Mouse (Mus musculus): ENCODE results near the gene Sik3. TPM values are rescaled to one million over a fixed set of nuclear protein-coding genes. Genes with fewer than 3 reads are reported as not detected.

Sik3 gene
- polyA plus RNA-seq, 1 experiment from 2014 or later, result 9.6 TPM

DNA sequence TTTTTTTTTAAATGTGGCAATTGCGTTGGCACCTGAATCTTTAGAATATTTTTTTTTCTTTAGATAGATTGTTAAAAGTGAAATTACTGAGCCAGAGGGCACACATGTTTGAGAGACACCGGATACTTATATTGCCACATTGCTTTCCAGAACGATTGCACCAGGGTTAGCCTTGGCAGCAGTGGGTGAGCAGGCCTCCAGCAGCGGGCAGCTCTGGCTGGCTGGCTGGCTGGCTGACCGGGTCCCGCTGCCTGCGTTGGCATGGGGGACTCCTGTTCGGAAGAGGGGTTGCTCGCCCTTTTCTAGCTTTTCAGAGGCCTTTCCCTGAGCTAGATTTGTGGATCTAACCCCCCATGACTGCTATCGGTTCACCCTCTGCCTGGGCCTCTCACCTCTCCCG is 11.0 kb downstream of the Sik3 start:
- H3K4me1 ChIP-seq (ENCODE audit: control insufficient read depth, insufficient read depth, low read length), result no peaks in the 10 kb centered on the region
- no peak overlapping the region for H3K27ac ChIP-seq (ENCODE audit: low read length)
- no peak overlapping the region for H3K4me3 ChIP-seq (ENCODE audit: low read depth, low read length)
- no peak overlapping the region for H3K9ac ChIP-seq (replicated peaks; ENCODE audit: low read depth, low read length)
- WGBS, result 93% methylated on average over 11 of the region's 11 CpGs
- no peaks in the 10 kb centered on the region for H3K36me3 ChIP-seq (ENCODE audit: control insufficient read depth, insufficient read depth, low read length)
- ATAC-seq (ENCODE audit: insufficient number of reproducible peaks, insufficient read depth, low FRiP score, low read depth), result no peak
- no peaks in the 10 kb centered on the region for H3K27me3 ChIP-seq (ENCODE audit: control insufficient read depth, insufficient read depth, low read length)
- no peaks in the 10 kb centered on the region for H3K9me3 ChIP-seq (ENCODE audit: control insufficient read depth, low read depth, low read length)
- H3K4me2 ChIP-seq (replicated peaks; ENCODE audit: low read depth, low read length), result no peak overlapping the region

DNA sequence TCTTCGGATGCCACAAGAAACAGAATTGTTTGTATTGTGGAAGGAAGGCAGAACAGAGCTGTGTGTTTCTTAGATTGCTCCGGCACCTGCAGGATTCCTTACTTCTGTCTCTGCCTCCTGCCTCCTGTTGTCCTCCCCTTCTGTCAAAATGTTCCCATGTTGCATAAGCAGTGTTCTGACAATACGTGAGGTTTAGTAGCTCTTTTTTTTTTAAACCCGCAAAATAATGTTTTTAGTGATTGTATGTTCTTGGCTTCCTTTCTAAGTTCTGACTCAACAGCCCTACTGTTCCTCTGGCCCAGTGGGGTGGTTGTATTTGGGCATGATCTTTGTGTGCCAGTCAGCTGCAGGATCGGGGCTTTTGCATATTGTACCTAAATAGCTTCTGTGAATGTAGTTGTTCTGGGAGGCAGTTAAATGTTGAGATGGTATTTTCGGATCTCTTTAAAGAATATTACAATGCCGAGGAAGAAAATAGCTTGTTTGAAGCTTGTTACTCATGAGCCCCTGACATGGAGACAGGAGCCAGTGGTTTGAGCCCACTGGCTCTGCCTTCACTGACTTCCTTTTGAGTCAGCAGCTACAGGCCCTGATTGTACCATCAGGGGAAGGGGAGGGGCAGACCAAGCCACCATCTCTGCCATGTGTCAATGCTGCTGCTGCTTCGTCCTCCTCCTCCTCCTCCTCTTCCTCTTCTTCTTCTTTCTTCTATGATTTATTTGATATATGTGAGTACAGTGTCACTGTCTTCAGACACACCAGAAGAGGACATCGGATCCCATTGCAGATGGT is 13.6 kb downstream of the Sik3 start:
- ATAC-seq (ENCODE audit: insufficient number of reproducible peaks, insufficient read depth, low FRiP score, low read depth), result no peak
- Histone ChIP-seq H3K27ac (ENCODE audit: low read length) (no peak overlapping the region), H3K4me2 (replicated peaks; ENCODE audit: low read depth, low read length) (no peak overlapping the region), H3K4me1 (ENCODE audit: control insufficient read depth, insufficient read depth, low read length) (peaks cover 5% of the 10 kb centered on the region), H3K9me3 (ENCODE audit: control insufficient read depth, low read depth, low read length) (no peaks in the 10 kb centered on the region), H3K4me3 (ENCODE audit: low read depth, low read length) (no peak overlapping the region), H3K9ac (replicated peaks; ENCODE audit: low read depth, low read length) (no peak overlapping the region), H3K27me3 (ENCODE audit: control insufficient read depth, insufficient read depth, low read length) (no peaks in the 10 kb centered on the region), H3K36me3 (ENCODE audit: control insufficient read depth, insufficient read depth, low read length) (no peaks in the 10 kb centered on the region)
- 91% methylated on average over 9 of the region's 9 CpGs for WGBS

DNA sequence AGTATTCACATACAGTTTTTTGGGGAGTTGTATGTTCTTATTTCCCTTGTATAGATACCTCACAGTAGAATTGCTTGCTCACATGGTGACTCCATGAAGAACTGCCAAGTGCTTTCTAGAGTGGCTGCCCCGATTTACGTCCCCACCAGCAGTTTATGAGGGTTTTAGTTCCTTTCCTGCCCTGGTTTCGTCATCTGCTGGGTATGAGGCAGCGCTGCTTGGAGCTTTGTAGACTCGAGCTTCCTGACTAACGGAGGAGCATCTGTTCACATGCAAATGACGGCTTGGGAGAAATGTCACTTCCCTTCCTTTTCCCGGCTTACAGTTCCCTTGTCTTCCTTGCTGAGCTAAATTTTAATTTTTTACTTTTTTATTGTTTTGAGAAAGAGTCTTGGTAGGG is 15.4 kb downstream of the Sik3 start:
- H3K9me3 ChIP-seq (ENCODE audit: control insufficient read depth, low read depth, low read length), result no peaks in the 10 kb centered on the region
- H3K4me3 ChIP-seq (ENCODE audit: low read depth, low read length), result no peak overlapping the region
- H3K27me3 ChIP-seq (ENCODE audit: control insufficient read depth, insufficient read depth, low read length), result no peaks in the 10 kb centered on the region
- no peak overlapping the region for H3K27ac ChIP-seq (ENCODE audit: low read length)
- no peaks in the 10 kb centered on the region for H3K36me3 ChIP-seq (ENCODE audit: control insufficient read depth, insufficient read depth, low read length)
- ATAC-seq (ENCODE audit: insufficient number of reproducible peaks, insufficient read depth, low FRiP score, low read depth), result no peak
- H3K4me2 ChIP-seq (replicated peaks; ENCODE audit: low read depth, low read length), result no peak overlapping the region
- WGBS, result 63% methylated on average over 8 of the region's 8 CpGs
- H3K4me1 ChIP-seq (ENCODE audit: control insufficient read depth, insufficient read depth, low read length), result peaks cover 11% of the 10 kb centered on the region
- no peak overlapping the region for H3K9ac ChIP-seq (replicated peaks; ENCODE audit: low read depth, low read length)

DNA sequence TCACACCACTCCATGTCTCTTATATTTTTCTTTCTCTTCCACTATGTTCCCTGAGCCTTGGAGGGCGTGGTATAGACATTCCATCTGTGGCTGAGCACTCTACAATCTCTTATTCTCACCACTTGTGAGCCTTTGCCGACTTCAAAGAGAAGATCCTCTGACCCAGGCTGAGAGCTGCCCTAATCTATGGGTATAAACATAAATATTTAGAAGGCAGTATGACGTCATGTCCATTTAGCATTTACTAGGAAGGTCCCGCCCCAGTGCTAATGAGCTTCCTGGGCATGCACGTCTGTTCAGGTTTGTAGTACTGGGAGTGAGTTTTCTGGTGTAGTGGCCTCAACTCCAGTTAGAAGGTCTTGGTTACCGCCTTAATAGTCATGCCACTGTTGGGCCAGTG is 16.9 kb downstream of the Sik3 start:
- Histone ChIP-seq H3K27me3 (ENCODE audit: control insufficient read depth, insufficient read depth, low read length) (no peaks in the 10 kb centered on the region), H3K4me2 (replicated peaks; ENCODE audit: low read depth, low read length) (no peak overlapping the region), H3K36me3 (ENCODE audit: control insufficient read depth, insufficient read depth, low read length) (no peaks in the 10 kb centered on the region), H3K9ac (replicated peaks; ENCODE audit: low read depth, low read length) (no peak overlapping the region), H3K27ac (ENCODE audit: low read length) (no peak overlapping the region), H3K4me1 (ENCODE audit: control insufficient read depth, insufficient read depth, low read length) (peaks cover 11% of the 10 kb centered on the region), H3K4me3 (ENCODE audit: low read depth, low read length) (no peak overlapping the region), H3K9me3 (ENCODE audit: control insufficient read depth, low read depth, low read length) (no peaks in the 10 kb centered on the region)
- WGBS, result 58% methylated on average over 6 of the region's 6 CpGs
- ATAC-seq (ENCODE audit: insufficient number of reproducible peaks, insufficient read depth, low FRiP score, low read depth), result no peak

DNA sequence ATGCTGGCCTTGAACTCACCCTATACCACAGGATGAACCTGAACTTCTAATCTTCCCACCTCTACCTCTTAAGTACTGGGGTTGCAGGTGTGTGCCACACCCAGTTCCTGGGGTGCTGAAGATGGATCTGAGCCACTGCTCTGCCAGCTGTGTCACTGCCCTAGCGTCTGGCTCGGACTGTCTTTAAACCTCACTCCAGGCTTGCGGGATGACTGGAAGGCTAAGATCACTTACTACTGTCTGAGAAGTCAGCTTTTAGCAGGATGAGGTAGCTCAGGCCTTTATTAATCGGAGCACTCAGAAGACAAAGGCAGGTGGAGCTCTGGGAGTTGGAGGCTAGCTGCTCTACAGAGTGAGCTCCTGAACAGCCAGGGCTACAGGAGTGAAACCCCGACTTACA is 17.6 kb downstream of the Sik3 start:
- H3K27ac ChIP-seq (ENCODE audit: low read length), result no peak overlapping the region
- no peaks in the 10 kb centered on the region for H3K27me3 ChIP-seq (ENCODE audit: control insufficient read depth, insufficient read depth, low read length)
- no peaks in the 10 kb centered on the region for H3K9me3 ChIP-seq (ENCODE audit: control insufficient read depth, low read depth, low read length)
- no peak for ATAC-seq (ENCODE audit: insufficient number of reproducible peaks, insufficient read depth, low FRiP score, low read depth)
- H3K4me2 ChIP-seq (replicated peaks; ENCODE audit: low read depth, low read length), result no peak overlapping the region
- no peak overlapping the region for H3K9ac ChIP-seq (replicated peaks; ENCODE audit: low read depth, low read length)
- WGBS, result 79% methylated on average over 5 of the region's 5 CpGs
- peaks cover 15% of the 10 kb centered on the region for H3K4me1 ChIP-seq (ENCODE audit: control insufficient read depth, insufficient read depth, low read length)
- no peak overlapping the region for H3K4me3 ChIP-seq (ENCODE audit: low read depth, low read length)
- H3K36me3 ChIP-seq (ENCODE audit: control insufficient read depth, insufficient read depth, low read length), result no peaks in the 10 kb centered on the region

DNA sequence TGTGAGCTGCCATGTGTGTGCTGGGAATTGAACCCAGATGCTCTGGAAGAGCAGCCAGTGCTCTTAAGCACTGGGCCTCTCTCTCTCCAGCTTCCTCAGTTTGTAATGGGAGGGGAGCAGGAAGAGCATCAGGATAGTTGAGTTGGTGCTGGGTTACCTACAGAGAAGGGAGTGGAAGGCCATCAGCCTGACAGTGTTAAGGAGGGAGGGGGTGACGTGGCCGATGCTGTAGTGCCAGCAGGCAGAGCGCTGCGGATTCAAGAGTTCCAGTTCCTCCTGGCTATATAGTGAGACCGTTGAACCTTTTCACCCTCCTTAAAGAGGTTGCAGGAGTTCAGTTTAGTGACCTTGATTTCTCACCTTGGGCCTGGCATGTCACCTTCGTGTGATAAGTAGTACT is 18.3 kb downstream of the Sik3 start:
- Histone ChIP-seq H3K9me3 (ENCODE audit: control insufficient read depth, low read depth, low read length) (no peaks in the 10 kb centered on the region), H3K4me2 (replicated peaks; ENCODE audit: low read depth, low read length) (no peak overlapping the region), H3K27me3 (ENCODE audit: control insufficient read depth, insufficient read depth, low read length) (no peaks in the 10 kb centered on the region), H3K4me1 (ENCODE audit: control insufficient read depth, insufficient read depth, low read length) (peaks cover 19% of the 10 kb centered on the region), H3K9ac (replicated peaks; ENCODE audit: low read depth, low read length) (no peak overlapping the region), H3K27ac (ENCODE audit: low read length) (no peak overlapping the region), H3K4me3 (ENCODE audit: low read depth, low read length) (no peak overlapping the region), H3K36me3 (ENCODE audit: control insufficient read depth, insufficient read depth, low read length) (no peaks in the 10 kb centered on the region)
- 72% methylated on average over 6 of the region's 6 CpGs for WGBS
- no peak for ATAC-seq (ENCODE audit: insufficient number of reproducible peaks, insufficient read depth, low FRiP score, low read depth)

DNA sequence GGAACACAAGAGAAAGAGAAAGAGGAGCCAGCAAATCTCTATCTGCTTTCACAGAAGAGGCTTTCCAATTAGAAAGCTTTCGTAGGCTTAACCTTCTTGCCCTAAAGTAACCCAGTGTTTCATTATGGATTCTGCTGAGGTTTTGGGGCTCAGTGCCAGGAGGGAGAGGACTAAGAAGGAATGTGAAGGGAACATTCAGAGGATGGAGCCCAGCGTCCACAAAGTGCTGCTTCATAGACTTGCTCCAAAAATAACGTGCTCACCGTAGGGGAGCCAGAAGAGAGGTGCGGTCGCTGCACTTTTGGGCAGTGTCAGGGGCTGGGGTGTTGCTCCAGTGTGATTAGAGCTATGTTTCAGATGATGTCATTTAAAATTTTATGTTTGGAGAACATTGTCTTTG is 19.6 kb downstream of the Sik3 start:
- 61% methylated on average over 6 of the region's 6 CpGs for WGBS
- no peaks in the 10 kb centered on the region for H3K36me3 ChIP-seq (ENCODE audit: control insufficient read depth, insufficient read depth, low read length)
- no peak overlapping the region; the same call in 1 of the 2 replicates for H3K27ac ChIP-seq (ENCODE audit: low read length)
- no peak overlapping the region for H3K9ac ChIP-seq (replicated peaks; ENCODE audit: low read depth, low read length)
- no peak overlapping the region for H3K4me2 ChIP-seq (replicated peaks; ENCODE audit: low read depth, low read length)
- no peaks in the 10 kb centered on the region for H3K9me3 ChIP-seq (ENCODE audit: control insufficient read depth, low read depth, low read length)
- no peak for ATAC-seq (ENCODE audit: insufficient number of reproducible peaks, insufficient read depth, low FRiP score, low read depth)
- H3K27me3 ChIP-seq (ENCODE audit: control insufficient read depth, insufficient read depth, low read length), result no peaks in the 10 kb centered on the region
- no peak overlapping the region for H3K4me3 ChIP-seq (ENCODE audit: low read depth, low read length)
- H3K4me1 ChIP-seq (ENCODE audit: control insufficient read depth, insufficient read depth, low read length), result peaks cover 19% of the 10 kb centered on the region

DNA sequence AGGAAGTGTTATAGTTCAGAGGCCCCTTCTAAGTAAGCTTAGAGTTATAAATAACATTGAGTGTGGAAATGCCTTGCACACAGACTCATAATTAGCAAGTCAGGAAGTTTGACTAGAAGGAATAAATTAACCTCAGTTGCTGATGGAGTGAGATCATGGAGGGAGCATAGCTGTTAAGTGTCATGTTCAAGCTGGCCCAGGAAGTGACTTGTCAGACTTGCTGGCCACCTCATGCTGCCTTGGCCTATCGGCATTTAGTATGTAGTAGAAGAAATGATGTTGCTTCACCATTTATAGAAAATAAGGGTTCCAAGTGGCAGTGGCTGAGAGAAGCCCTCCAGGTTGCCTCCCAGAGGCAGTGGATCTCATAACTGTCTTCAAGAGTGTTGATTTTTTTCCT is 20.4 kb downstream of the Sik3 start:
- Histone ChIP-seq H3K36me3 (ENCODE audit: control insufficient read depth, insufficient read depth, low read length) (no peaks in the 10 kb centered on the region), H3K27ac (ENCODE audit: low read length) (no peak overlapping the region), H3K4me1 (ENCODE audit: control insufficient read depth, insufficient read depth, low read length) (peaks cover 19% of the 10 kb centered on the region), H3K4me3 (ENCODE audit: low read depth, low read length) (no peak overlapping the region), H3K9ac (replicated peaks; ENCODE audit: low read depth, low read length) (no peak overlapping the region), H3K27me3 (ENCODE audit: control insufficient read depth, insufficient read depth, low read length) (no peaks in the 10 kb centered on the region), H3K4me2 (replicated peaks; ENCODE audit: low read depth, low read length) (no peak overlapping the region), H3K9me3 (ENCODE audit: control insufficient read depth, low read depth, low read length) (no peaks in the 10 kb centered on the region)
- ATAC-seq (ENCODE audit: insufficient number of reproducible peaks, insufficient read depth, low FRiP score, low read depth), result no peak
- 67% methylated on average over 1 of the region's 1 CpGs for WGBS

DNA sequence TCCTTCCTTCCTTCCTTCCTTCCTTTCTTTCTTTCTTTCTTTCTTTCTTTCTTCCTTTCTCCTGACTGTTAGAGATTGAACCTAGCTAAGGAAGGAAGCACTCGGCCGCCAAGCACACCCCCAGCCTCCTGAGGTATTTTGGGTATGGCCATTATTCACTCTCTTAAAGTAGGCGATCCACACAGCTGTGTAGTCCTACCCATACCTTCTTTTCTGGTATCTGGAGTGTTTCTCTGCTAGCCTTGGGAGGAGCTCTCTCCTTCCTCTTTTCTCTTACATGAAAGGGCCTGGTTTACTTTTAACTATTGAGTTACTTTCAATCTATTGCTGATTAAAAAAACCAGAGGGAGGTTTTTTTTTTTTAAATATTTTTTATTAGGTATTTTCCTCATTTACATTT is 21.2 kb downstream of the Sik3 start:
- H3K27me3 ChIP-seq (ENCODE audit: control insufficient read depth, insufficient read depth, low read length), result no peaks in the 10 kb centered on the region
- H3K9me3 ChIP-seq (ENCODE audit: control insufficient read depth, low read depth, low read length), result no peaks in the 10 kb centered on the region
- no peak for ATAC-seq (ENCODE audit: insufficient number of reproducible peaks, insufficient read depth, low FRiP score, low read depth)
- H3K9ac ChIP-seq (replicated peaks; ENCODE audit: low read depth, low read length), result no peak overlapping the region
- H3K4me3 ChIP-seq (ENCODE audit: low read depth, low read length), result no peak overlapping the region
- H3K4me1 ChIP-seq (ENCODE audit: control insufficient read depth, insufficient read depth, low read length), result peaks cover 19% of the 10 kb centered on the region
- WGBS, result 67% methylated on average over 3 of the region's 3 CpGs
- no peak overlapping the region for H3K4me2 ChIP-seq (replicated peaks; ENCODE audit: low read depth, low read length)
- H3K27ac ChIP-seq (ENCODE audit: low read length), result no peak overlapping the region
- no peaks in the 10 kb centered on the region for H3K36me3 ChIP-seq (ENCODE audit: control insufficient read depth, insufficient read depth, low read length)

All from stomach, embryonic 14.5 days (tissue).